Mouse (Mus musculus) myocyte (in vitro differentiated cells): ENCODE data around the gene Gm11555.
"Not testable (repeated sequence)": the region's sequence is repeated elsewhere in the genome, so short reads cannot be mapped to it uniquely, and the experiment has no call there.

Source experiments
- CEBPB ChIP-seq: IDR thresholded peaks from 2 replicates; pipeline ENCODE4 v1.6.1; 2011; ENCODE audit warnings: mild to moderate bottlenecking, moderate library complexity; ENCODE audit not compliant: poor library complexity, insufficient read depth, severe bottlenecking
- E2F4 ChIP-seq: IDR thresholded peaks from one replicate; pipeline ENCODE4 v1.6.1; 2011; ENCODE audit warnings: mild to moderate bottlenecking, control low read depth, moderate library complexity; ENCODE audit not compliant: insufficient read depth
- MAX ChIP-seq: IDR thresholded peaks from one replicate; pipeline ENCODE4 v1.6.1; 2011; ENCODE audit warnings: low read depth, mild to moderate bottlenecking, control low read depth
- MYOD1 ChIP-seq, 3 experiments: IDR thresholded peaks; one replicate each; pipeline ENCODE4 v1.6.1; 2011; ENCODE audit warnings: control low read depth in 2 of 3, low read depth in 2 of 3, mild to moderate bottlenecking in 2 of 3, moderate library complexity in 1 of 3; ENCODE audit not compliant: insufficient read length in 2 of 3, control insufficient read depth in 1 of 3
- MYOG ChIP-seq, 3 experiments: IDR thresholded peaks; one replicate each; pipeline ENCODE4 v1.6.1; 2011; ENCODE audit warnings: control low read depth in 2 of 3, low read depth in 2 of 3, mild to moderate bottlenecking in 2 of 3; ENCODE audit not compliant: insufficient read length in 2 of 3, control insufficient read depth in 1 of 3, insufficient read depth in 1 of 3
- POLR2A ChIP-seq: IDR thresholded peaks from one replicate; pipeline ENCODE4 v1.6.1; 2011; ENCODE audit warnings: low read depth, mild to moderate bottlenecking, control low read depth, moderate library complexity; ENCODE audit not compliant: insufficient read length
- POLR2AphosphoS2 ChIP-seq: IDR thresholded peaks from one replicate; pipeline ENCODE4 v1.6.1; 2011; ENCODE audit warnings: low read depth, control low read depth; ENCODE audit not compliant: insufficient read length
- REST ChIP-seq: IDR thresholded peaks from one replicate; pipeline ENCODE4 v1.6.1; 2011; ENCODE audit warnings: mild to moderate bottlenecking, control low read depth, moderate library complexity; ENCODE audit not compliant: insufficient read depth, insufficient read length
- SRF ChIP-seq: IDR thresholded peaks from one replicate; pipeline ENCODE4 v1.6.1; 2011; ENCODE audit warnings: low read depth; ENCODE audit not compliant: control insufficient read depth, insufficient read length
- TCF12 ChIP-seq: IDR thresholded peaks from one replicate; pipeline ENCODE4 v1.6.1; 2011; ENCODE audit warnings: mild to moderate bottlenecking, control low read depth; ENCODE audit not compliant: poor library complexity, insufficient read depth, severe bottlenecking
- TCF3 ChIP-seq: IDR thresholded peaks from one replicate; pipeline ENCODE4 v1.6.1; 2011; ENCODE audit warnings: low read depth, control low read depth; ENCODE audit not compliant: insufficient read length
- USF1 ChIP-seq: IDR thresholded peaks from one replicate; pipeline ENCODE4 v1.6.1; 2011; ENCODE audit warnings: low read depth, mild to moderate bottlenecking, control low read depth, moderate library complexity

DNA sequence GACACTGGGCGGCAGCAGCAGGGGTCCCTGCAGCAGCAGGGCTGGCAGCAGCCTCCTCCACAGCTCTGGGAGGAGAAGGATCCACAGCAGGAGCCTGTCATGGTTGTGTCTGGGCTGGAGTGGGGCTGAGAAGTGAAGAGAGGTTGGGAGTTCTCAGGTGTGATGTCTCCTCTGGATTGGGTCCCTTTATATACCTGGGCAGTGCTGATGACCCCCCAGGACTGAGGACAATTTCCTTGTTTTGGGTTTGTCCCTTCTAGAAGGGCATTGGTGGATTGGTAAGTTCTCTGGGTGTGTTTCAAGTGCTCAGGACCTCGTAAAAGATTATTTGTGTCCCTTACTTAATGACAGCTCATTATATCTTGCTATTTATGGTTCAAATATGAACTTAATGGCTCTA, 39.9 kb downstream of the Gm11555 start, which contains the start of gene Gm11937:
- TF ChIP-seq POLR2A; TCF12; USF1; SRF; MAX; E2F4; MYOG (IDR thresholded peaks at IDR 0.05; ENCODE audit: control insufficient read depth in 1 of 3, insufficient read depth in 1 of 3, insufficient read length in 2 of 3, low read depth in 2 of 3); MYOD1 (IDR thresholded peaks at IDR 0.05; ENCODE audit: control insufficient read depth in 1 of 3, insufficient read length in 2 of 3, low read depth in 2 of 3); POLR2AphosphoS2; TCF3; REST; CEBPB: not testable (repeated sequence)
